Mouse (Mus musculus): ENCODE measurements at regions not wholly inside any gene's neighbourhood (a gene's known extent, or its start where the extent isn't known, plus 50 kb on each side); places are given as distances from the start of the nearest gene placed in this dataset.

DNA sequence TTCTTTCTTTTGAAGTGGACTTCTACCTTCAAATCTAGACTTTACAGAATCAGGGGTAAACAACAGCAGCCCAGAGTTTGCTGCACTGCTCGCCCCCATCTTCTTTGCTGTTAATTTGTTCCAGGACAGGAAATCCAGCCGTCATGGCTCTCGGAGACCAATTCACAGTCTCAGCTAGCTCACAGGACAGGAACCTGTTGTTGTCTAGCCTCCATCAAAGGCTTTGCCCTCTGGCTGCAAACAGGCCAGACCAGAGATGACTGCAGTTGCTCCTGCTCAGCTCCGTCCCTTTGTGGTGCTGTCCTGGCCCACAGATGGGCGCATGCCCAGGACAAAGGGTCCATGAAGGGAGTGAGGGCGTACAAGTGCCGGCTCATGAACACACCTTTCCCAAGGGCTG, 182.2 kb upstream of the Sulf2 start:
- H3K36me3 ChIP-seq (ENCODE audit: control insufficient read depth, insufficient read depth, low read length): no peaks in the 10 kb centered on the region
- H3K27ac ChIP-seq (ENCODE audit: low read length): peak overlapping the region; percentile 88
- no peak overlapping the region for H3K4me3 ChIP-seq (ENCODE audit: low read depth, low read length)
- no peak for ATAC-seq (ENCODE audit: insufficient number of reproducible peaks, insufficient read depth, low FRiP score, low read depth)
- no peaks in the 10 kb centered on the region for H3K9me3 ChIP-seq (ENCODE audit: control insufficient read depth, low read depth, low read length)
- no peaks in the 10 kb centered on the region for H3K27me3 ChIP-seq (ENCODE audit: control insufficient read depth, insufficient read depth, low read length)
- WGBS: 51% methylated on average over 7 of the region's 7 CpGs
- no peak overlapping the region for H3K4me2 ChIP-seq (replicated peaks; ENCODE audit: low read depth, low read length)
- H3K9ac ChIP-seq (replicated peaks; ENCODE audit: low read depth, low read length): no peak overlapping the region
- peaks cover 35% of the 10 kb centered on the region for H3K4me1 ChIP-seq (ENCODE audit: control insufficient read depth, insufficient read depth, low read length)

- no peaks in the 10 kb centered on the region for H3K27me3 ChIP-seq (ENCODE audit: control insufficient read depth, insufficient read depth, low read length)
These were observed 180.2 kb upstream of the Sulf2 start for GRCm38 (mm10) chr2:166335702-166336101.

GRCm38 (mm10) chr2:166334559-166334958, 179.1 kb upstream of the Sulf2 start:
- H3K4me2 ChIP-seq (replicated peaks; ENCODE audit: low read depth, low read length): no peak overlapping the region
- H3K9me3 ChIP-seq (ENCODE audit: control insufficient read depth, low read depth, low read length): no peaks in the 10 kb centered on the region

More at GRCm38 (mm10) chr2:166335702-166336101, 180.2 kb upstream of the Sulf2 start:
- Histone ChIP-seq H3K36me3 (ENCODE audit: control insufficient read depth, insufficient read depth, low read length) (no peaks in the 10 kb centered on the region), H3K4me3 (ENCODE audit: low read depth, low read length) (no peak overlapping the region), H3K4me1 (ENCODE audit: control insufficient read depth, insufficient read depth, low read length) (peaks cover 43% of the 10 kb centered on the region), H3K9ac (replicated peaks; ENCODE audit: low read depth, low read length) (no peak overlapping the region), H3K4me2 (replicated peaks; ENCODE audit: low read depth, low read length) (no peak overlapping the region), H3K27ac (ENCODE audit: low read length) (peak overlapping the region; percentile 52; the same call in 1 of the 2 replicates), H3K9me3 (ENCODE audit: control insufficient read depth, low read depth, low read length) (no peaks in the 10 kb centered on the region)
- ATAC-seq (ENCODE audit: insufficient number of reproducible peaks, insufficient read depth, low FRiP score, low read depth): no peak
- 63% methylated on average over 5 of the region's 5 CpGs for WGBS

GRCm38 (mm10) chr2:166333818-166334217, 178.4 kb upstream of the Sulf2 start:
- Histone ChIP-seq H3K27me3 (ENCODE audit: control insufficient read depth, insufficient read depth, low read length) (no peaks in the 10 kb centered on the region), H3K9ac (replicated peaks; ENCODE audit: low read depth, low read length) (no peak overlapping the region), H3K27ac (ENCODE audit: low read length) (peak overlapping the region; percentile 91), H3K36me3 (ENCODE audit: control insufficient read depth, insufficient read depth, low read length) (no peaks in the 10 kb centered on the region), H3K4me2 (replicated peaks; ENCODE audit: low read depth, low read length) (no peak overlapping the region), H3K4me1 (ENCODE audit: control insufficient read depth, insufficient read depth, low read length) (peaks cover 43% of the 10 kb centered on the region), H3K9me3 (ENCODE audit: control insufficient read depth, low read depth, low read length) (no peaks in the 10 kb centered on the region), H3K4me3 (ENCODE audit: low read depth, low read length) (no peak overlapping the region)
- 39% methylated on average over 4 of the region's 4 CpGs for WGBS
- no peak for ATAC-seq (ENCODE audit: insufficient number of reproducible peaks, insufficient read depth, low FRiP score, low read depth)

More at GRCm38 (mm10) chr2:166334559-166334958, 179.1 kb upstream of the Sulf2 start:
- Histone ChIP-seq H3K27me3 (ENCODE audit: control insufficient read depth, insufficient read depth, low read length) (no peaks in the 10 kb centered on the region), H3K36me3 (ENCODE audit: control insufficient read depth, insufficient read depth, low read length) (no peaks in the 10 kb centered on the region), H3K9ac (replicated peaks; ENCODE audit: low read depth, low read length) (no peak overlapping the region), H3K4me1 (ENCODE audit: control insufficient read depth, insufficient read depth, low read length) (peaks cover 43% of the 10 kb centered on the region), H3K4me3 (ENCODE audit: low read depth, low read length) (no peak overlapping the region), H3K27ac (ENCODE audit: low read length) (peak overlapping the region; percentile 91)
- no peak for ATAC-seq (ENCODE audit: insufficient number of reproducible peaks, insufficient read depth, low FRiP score, low read depth)
- WGBS: 28% methylated on average over 7 of the region's 7 CpGs

- no peak overlapping the region for H3K4me2 ChIP-seq (replicated peaks; ENCODE audit: low read depth, low read length)
- H3K4me3 ChIP-seq (ENCODE audit: low read depth, low read length): no peak overlapping the region
- H3K27ac ChIP-seq (ENCODE audit: low read length): peak overlapping the region; percentile 91
- H3K9ac ChIP-seq (replicated peaks; ENCODE audit: low read depth, low read length): no peak overlapping the region
- peaks cover 42% of the 10 kb centered on the region for H3K4me1 ChIP-seq (ENCODE audit: control insufficient read depth, insufficient read depth, low read length)
- no peaks in the 10 kb centered on the region for H3K27me3 ChIP-seq (ENCODE audit: control insufficient read depth, insufficient read depth, low read length)
- WGBS: 32% methylated on average over 13 of the region's 13 CpGs
- H3K9me3 ChIP-seq (ENCODE audit: control insufficient read depth, low read depth, low read length): no peaks in the 10 kb centered on the region
- ATAC-seq (ENCODE audit: insufficient number of reproducible peaks, insufficient read depth, low FRiP score, low read depth): peak; percentile 80
- H3K36me3 ChIP-seq (ENCODE audit: control insufficient read depth, insufficient read depth, low read length): no peaks in the 10 kb centered on the region
These were observed 177.4 kb upstream of the Sulf2 start for GRCm38 (mm10) chr2:166332748-166333417.

- H3K27ac ChIP-seq (ENCODE audit: low read length): no peak overlapping the region
- H3K4me1 ChIP-seq (ENCODE audit: control insufficient read depth, insufficient read depth, low read length): peaks cover 29% of the 10 kb centered on the region
- no peaks in the 10 kb centered on the region for H3K9me3 ChIP-seq (ENCODE audit: control insufficient read depth, low read depth, low read length)
- H3K4me2 ChIP-seq (replicated peaks; ENCODE audit: low read depth, low read length): no peak overlapping the region
- no peak for ATAC-seq (ENCODE audit: insufficient number of reproducible peaks, insufficient read depth, low FRiP score, low read depth)
- 93% methylated on average over 4 of the region's 4 CpGs for WGBS
- no peak overlapping the region for H3K4me3 ChIP-seq (ENCODE audit: low read depth, low read length)
- no peaks in the 10 kb centered on the region for H3K27me3 ChIP-seq (ENCODE audit: control insufficient read depth, insufficient read depth, low read length)
- no peaks in the 10 kb centered on the region for H3K36me3 ChIP-seq (ENCODE audit: control insufficient read depth, insufficient read depth, low read length)
- H3K9ac ChIP-seq (replicated peaks; ENCODE audit: low read depth, low read length): no peak overlapping the region
These were observed 175.7 kb upstream of the Sulf2 start for GRCm38 (mm10) chr2:166331192-166331591.

GRCm38 (mm10) chr2:166330364-166330763, 174.9 kb upstream of the Sulf2 start:
- no peak overlapping the region for H3K4me3 ChIP-seq (ENCODE audit: low read depth, low read length)
- WGBS: 53% methylated on average over 6 of the region's 6 CpGs
- H3K36me3 ChIP-seq (ENCODE audit: control insufficient read depth, insufficient read depth, low read length): no peaks in the 10 kb centered on the region
- no peak for ATAC-seq (ENCODE audit: insufficient number of reproducible peaks, insufficient read depth, low FRiP score, low read depth)
- no peak overlapping the region for H3K9ac ChIP-seq (replicated peaks; ENCODE audit: low read depth, low read length)
- H3K27ac ChIP-seq (ENCODE audit: low read length): no peak overlapping the region
- no peaks in the 10 kb centered on the region for H3K27me3 ChIP-seq (ENCODE audit: control insufficient read depth, insufficient read depth, low read length)
- H3K4me2 ChIP-seq (replicated peaks; ENCODE audit: low read depth, low read length): no peak overlapping the region
- H3K9me3 ChIP-seq (ENCODE audit: control insufficient read depth, low read depth, low read length): no peaks in the 10 kb centered on the region
- H3K4me1 ChIP-seq (ENCODE audit: control insufficient read depth, insufficient read depth, low read length): peaks cover 30% of the 10 kb centered on the region

DNA sequence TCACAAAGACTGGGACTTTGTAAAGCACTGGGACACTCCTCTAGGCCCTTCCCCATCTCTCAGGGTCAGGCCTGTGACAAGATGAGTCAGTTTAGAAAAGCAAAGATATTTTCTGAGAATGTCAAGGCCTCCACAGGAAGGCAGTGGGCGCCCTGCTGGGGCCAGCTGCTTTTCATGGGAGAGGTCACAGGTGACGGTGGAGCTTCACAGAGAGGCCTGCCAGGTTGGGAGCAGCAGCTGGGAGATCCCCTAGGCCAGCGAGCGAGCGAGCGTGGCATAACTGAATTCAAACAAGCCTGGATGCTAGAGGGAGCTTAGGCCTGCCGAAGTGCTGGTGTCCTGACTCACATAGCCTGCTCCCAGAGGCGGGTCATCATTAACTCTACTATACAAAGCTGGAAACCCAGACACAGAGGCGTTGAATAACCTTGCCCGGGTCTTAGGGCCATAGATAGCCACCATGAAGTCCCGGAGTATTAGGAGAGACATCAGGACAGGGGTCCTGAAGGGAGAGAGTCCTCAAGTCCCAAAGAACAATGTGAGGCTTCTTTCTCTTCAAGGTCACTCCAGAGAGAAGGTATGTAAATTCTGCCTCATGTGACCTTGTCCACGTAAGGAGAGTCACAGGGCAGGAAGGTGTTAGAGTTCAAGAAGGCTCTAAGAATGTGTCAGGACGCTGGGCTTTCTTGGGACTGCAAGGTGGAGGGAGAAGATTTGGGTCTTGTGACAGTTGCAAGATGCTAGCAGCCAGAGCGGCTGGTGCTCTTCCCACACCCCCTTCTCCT, 174.3 kb upstream of the Sulf2 start:
- Histone ChIP-seq H3K9me3 (ENCODE audit: control insufficient read depth, low read depth, low read length) (no peaks in the 10 kb centered on the region), H3K4me3 (ENCODE audit: low read depth, low read length) (no peak overlapping the region), H3K4me2 (replicated peaks; ENCODE audit: low read depth, low read length) (no peak overlapping the region), H3K4me1 (ENCODE audit: control insufficient read depth, insufficient read depth, low read length) (peaks cover 34% of the 10 kb centered on the region), H3K9ac (replicated peaks; ENCODE audit: low read depth, low read length) (no peak overlapping the region), H3K27ac (ENCODE audit: low read length) (no peak overlapping the region), H3K36me3 (ENCODE audit: control insufficient read depth, insufficient read depth, low read length) (no peaks in the 10 kb centered on the region), H3K27me3 (ENCODE audit: control insufficient read depth, insufficient read depth, low read length) (no peaks in the 10 kb centered on the region)
- ATAC-seq (ENCODE audit: insufficient number of reproducible peaks, insufficient read depth, low FRiP score, low read depth): no peak
- 74% methylated on average over 14 of the region's 14 CpGs for WGBS

Data from stomach, embryonic 14.5 days (tissue).